Mouse (Mus musculus) midbrain, embryonic 16.5 days (tissue): ENCODE measurements around the gene Gpr137. TPM values are rescaled to one million over a fixed set of nuclear protein-coding genes. Genes with fewer than 3 reads are reported as not detected.

Experiments used
- ATAC-seq: fragments of 200-750 bp; cut with Nextera tagmentation; 2 replicates; pipeline ENCODE4 v1.8.0; 2017; ENCODE audit warnings: moderate TSS enrichment
- H3K27ac ChIP-seq: fragments of 300-500 bp; sonication (generic); 2 replicates; pipeline ENCODE4 v1.5.1; 2014; ENCODE audit warnings: mild to moderate bottlenecking, low read length, mixed read lengths
- H3K27me3 ChIP-seq: fragments of 300-500 bp; sonication (generic); 2 replicates; pipeline ENCODE4 v1.6.1; 2014; ENCODE audit warnings: low read depth, low read length, mixed read lengths; ENCODE audit not compliant: control insufficient read depth, insufficient read depth
- H3K36me3 ChIP-seq: fragments of 300-500 bp; sonication (generic); 2 replicates; pipeline ENCODE4 v1.6.1; 2014; ENCODE audit warnings: mild to moderate bottlenecking, low read length, moderate library complexity, mixed read lengths; ENCODE audit not compliant: control insufficient read depth, insufficient read depth
- H3K4me1 ChIP-seq: fragments of 300-500 bp; sonication (generic); 2 replicates; pipeline ENCODE4 v1.6.1; 2014; ENCODE audit warnings: mild to moderate bottlenecking, low read length, mixed read lengths; ENCODE audit not compliant: control insufficient read depth, insufficient read depth
- H3K4me2 ChIP-seq: fragments of 300-500 bp; sonication (generic); 2 replicates; pipeline ENCODE4 v1.6.1; 2014; ENCODE audit warnings: mild to moderate bottlenecking, low read length, mixed read lengths
- H3K4me3 ChIP-seq: fragments of 300-500 bp; sonication (generic); 2 replicates; pipeline ENCODE4 v1.5.1; 2014; ENCODE audit warnings: low read depth, mild to moderate bottlenecking, low read length, moderate library complexity, mixed read lengths
- H3K9ac ChIP-seq: fragments of 300-500 bp; sonication (generic); 2 replicates; pipeline ENCODE4 v1.6.1; 2014; ENCODE audit warnings: low read depth, low read length, mixed read lengths
- H3K9me3 ChIP-seq: fragments of 300-500 bp; sonication (generic); replicated peaks from 2 replicates; pipeline ENCODE4 v1.6.1; 2014; ENCODE audit warnings: mild to moderate bottlenecking, low read length, mixed read lengths; ENCODE audit not compliant: control insufficient read depth, poor library complexity, severe bottlenecking
- WGBS: fragments of 180-500 bp; shearing (Covaris S2); extraction: QIAGEN DNeasy Blood & Tissue Kit; methylation state at CpG from one replicate; pipeline ENCODE4 v1.1.7; 2014; 5-methylcytosine and 5-hydroxymethylcytosine counted together
- polyA plus RNA-seq: library from polyadenylated mRNA; unstranded; fragments of >200 nt; fragmentation: Nextera tagmentation; extraction: Ambion mirVana; gene quantifications from 2 replicates; pipeline ENCODE4 v1.2.1, GENCODE M21; 2015

The Gpr137 gene
- polyA plus RNA-seq, 1 experiment from 2014 or later = 69.7 TPM

- Histone ChIP-seq H3K36me3 (peaks cover 5% of the 10 kb centered on the region), H3K27ac (no peak overlapping the region), H3K27me3 (no peaks in the 10 kb centered on the region), H3K4me1 (peaks cover 28% of the 10 kb centered on the region), H3K9ac (no peak overlapping the region), H3K4me2 (no peak overlapping the region), H3K4me3 (no peak overlapping the region), H3K9me3 (no peaks in the 10 kb centered on the region)
- WGBS = 62% methylated on average over 5 of the region's 5 CpGs
- ATAC-seq = no peak
Observed at GRCm38 (mm10) chr19:6983621-6984020, 41.3 kb upstream of the Gpr137 start.

GRCm38 (mm10) chr19:6981465-6981864, 39.2 kb upstream of the Gpr137 start:
- peaks cover 11% of the 10 kb centered on the region for H3K36me3 ChIP-seq
- H3K27me3 ChIP-seq = no peaks in the 10 kb centered on the region
- H3K4me1 ChIP-seq = peaks cover 35% of the 10 kb centered on the region
- no peak overlapping the region for H3K4me3 ChIP-seq
- ATAC-seq = no peak
- H3K27ac ChIP-seq = no peak overlapping the region
- 92% methylated on average over 4 of the region's 4 CpGs for WGBS
- H3K4me2 ChIP-seq = no peak overlapping the region
- H3K9me3 ChIP-seq = no peaks in the 10 kb centered on the region
- H3K9ac ChIP-seq = no peak overlapping the region

- Histone ChIP-seq H3K9me3 (no peaks in the 10 kb centered on the region), H3K27ac (peak within 1 kb of the TSS; percentile 97), H3K27me3 (no peaks in the 10 kb centered on the region), H3K9ac (peak within 1 kb of the TSS; percentile 84), H3K4me3 (peak within 1 kb of the TSS; percentile 75), H3K4me1 (peaks cover 36% of the 10 kb centered on the region), H3K4me2 (peak within 1 kb of the TSS; percentile 90), H3K36me3 (peaks cover 11% of the 10 kb centered on the region)
- 2% methylated on average over 38 of the region's 38 CpGs for WGBS
- ATAC-seq = peak; percentile 89
Observed at GRCm38 (mm10) chr19:6980381-6981093, 38.3 kb upstream of the Gpr137 start, which contains the start of gene Fkbp2. TSS of gene Fkbp2 (minus strand) at chr19:6980501.

- H3K4me2 ChIP-seq = peak overlapping the region; percentile 90
- H3K4me3 ChIP-seq = peak overlapping the region; percentile 75
- peak; percentile 88 for ATAC-seq
- peak overlapping the region; percentile 84 for H3K9ac ChIP-seq
- peaks cover 8% of the 10 kb centered on the region for H3K36me3 ChIP-seq
- peaks cover 36% of the 10 kb centered on the region for H3K4me1 ChIP-seq
- H3K27ac ChIP-seq = peak overlapping the region; percentile 97
- H3K9me3 ChIP-seq = no peaks in the 10 kb centered on the region
- under 1% methylated on average over 58 of the region's 59 CpGs for WGBS
- no peaks in the 10 kb centered on the region for H3K27me3 ChIP-seq
Observed at GRCm38 (mm10) chr19:6979486-6980380, 37.5 kb upstream of the Gpr137 start.

- Histone ChIP-seq H3K27ac (peak overlapping the region; percentile 97), H3K9ac (peak overlapping the region; percentile 84), H3K4me2 (peak overlapping the region; percentile 90), H3K27me3 (no peaks in the 10 kb centered on the region), H3K9me3 (no peaks in the 10 kb centered on the region), H3K36me3 (peaks cover 8% of the 10 kb centered on the region), H3K4me3 (peak overlapping the region; percentile 75), H3K4me1 (peaks cover 37% of the 10 kb centered on the region)
- 9% methylated on average over 11 of the region's 11 CpGs for WGBS
- ATAC-seq = no peak
Observed at GRCm38 (mm10) chr19:6979001-6979479, 36.8 kb upstream of the Gpr137 start.

- Histone ChIP-seq H3K9ac (peak overlapping the region; percentile 84), H3K27me3 (no peaks in the 10 kb centered on the region), H3K36me3 (peaks cover 8% of the 10 kb centered on the region), H3K27ac (peak overlapping the region; percentile 97), H3K9me3 (no peaks in the 10 kb centered on the region), H3K4me2 (peak overlapping the region; percentile 90), H3K4me1 (peaks cover 41% of the 10 kb centered on the region), H3K4me3 (peak overlapping the region; percentile 75)
- 41% methylated on average over 3 of the region's 3 CpGs for WGBS
- no peak for ATAC-seq
Observed at GRCm38 (mm10) chr19:6978639-6978974, 36.3 kb upstream of the Gpr137 start.

- Histone ChIP-seq H3K4me1 (peaks cover 41% of the 10 kb centered on the region), H3K9me3 (no peaks in the 10 kb centered on the region), H3K4me3 (peak overlapping the region; percentile 75; the same call in 1 of the 2 replicates), H3K36me3 (peaks cover 8% of the 10 kb centered on the region), H3K27me3 (no peaks in the 10 kb centered on the region), H3K9ac (peak overlapping the region; percentile 84; the same call in 1 of the 2 replicates), H3K27ac (peak overlapping the region; percentile 55), H3K4me2 (peak overlapping the region; percentile 90)
- 82% methylated on average over 13 of the region's 13 CpGs for WGBS
- no peak for ATAC-seq
Observed at GRCm38 (mm10) chr19:6977759-6978638, 35.7 kb upstream of the Gpr137 start.
